ENCODE assay signal across 32 mouse cellular contexts in the genomic region with DNA sequence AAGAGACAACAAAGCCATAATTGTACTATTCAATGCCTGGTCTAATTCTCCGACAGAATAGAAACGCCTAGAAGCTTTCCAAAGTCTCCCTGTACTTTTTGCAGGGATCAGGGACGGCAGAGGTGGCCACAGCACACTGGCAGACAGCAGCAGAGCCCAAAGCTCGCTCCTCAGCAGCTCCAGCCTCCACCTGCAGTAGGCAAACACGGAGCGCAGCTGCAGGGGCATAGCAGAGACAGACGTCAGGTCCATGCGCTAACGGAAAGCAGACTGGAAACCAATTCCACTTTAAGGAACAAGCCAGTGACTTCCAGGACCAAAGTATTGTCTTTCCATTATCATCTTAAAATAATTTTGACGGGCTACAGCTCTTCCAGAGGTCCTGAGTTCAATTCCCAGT.
"Had no signal": no experiment of that assay in that cellular context is flagged by ENCODE, and none has a peak within 500 bp of the region (broad histone marks: within the 10 kb centered on the region; RNA-seq: fewer than 3 reads in every experiment).

No protein-coding gene starts in this region.

- H3K27me3 ChIP-seq: limb, embryonic 12.5 days; limb, embryonic 13.5 days; limb, embryonic 15.5 days; liver, embryonic 12.5 days; liver, embryonic 13.5 days; liver, embryonic 15.5 days; lung, embryonic 15.5 days; megakaryocyte, embryonic 14.5 days; midbrain, embryonic 12.5 days; midbrain, embryonic 13.5 days; midbrain, embryonic 15.5 days; neural tube, embryonic 12.5 days had no signal

- DNase-seq: left cerebral cortex, postnatal 4 days; liver; liver, embryonic 13.5 days; liver, postnatal 0 days; lung, adult 18-20 months; lung, adult 2 months; lung, embryonic 14.5 days; lung, postnatal 10 days; lung, postnatal 14 days; lung, postnatal 36 days; lung, postnatal 4 days; midbrain, embryonic 14.5 days had no signal

- H3K4me3 ChIP-seq: limb, embryonic 10.5 days; limb, embryonic 12.5 days; limb, embryonic 13.5 days; limb, embryonic 15.5 days; liver, embryonic 12.5 days; liver, embryonic 13.5 days; liver, embryonic 15.5 days; lung, embryonic 15.5 days; megakaryocyte, embryonic 14.5 days; midbrain, embryonic 10.5 days; midbrain, embryonic 12.5 days; midbrain, embryonic 13.5 days; midbrain, embryonic 15.5 days; myocyte; neural tube, embryonic 12.5 days had no signal

- H3K4me2 ChIP-seq: limb, embryonic 12.5 days; limb, embryonic 13.5 days; limb, embryonic 15.5 days; liver, embryonic 11.5 days; liver, embryonic 12.5 days; liver, embryonic 13.5 days; liver, embryonic 15.5 days; lung, embryonic 14.5 days; lung, embryonic 15.5 days; midbrain, embryonic 11.5 days; midbrain, embryonic 12.5 days; midbrain, embryonic 13.5 days; midbrain, embryonic 15.5 days; neural tube, embryonic 12.5 days had no signal

- H3K27ac ChIP-seq: limb, embryonic 10.5 days; limb, embryonic 12.5 days; limb, embryonic 13.5 days; limb, embryonic 15.5 days; liver, embryonic 12.5 days; liver, embryonic 13.5 days; liver, embryonic 14.5 days; liver, embryonic 15.5 days; lung, embryonic 15.5 days; macrophage; midbrain, embryonic 10.5 days; midbrain, embryonic 12.5 days; midbrain, embryonic 13.5 days; midbrain, embryonic 15.5 days; neural tube, embryonic 12.5 days had no signal

- H3K4me1 ChIP-seq: limb, embryonic 10.5 days; limb, embryonic 12.5 days; limb, embryonic 13.5 days; lung, embryonic 15.5 days; midbrain, embryonic 10.5 days; midbrain, embryonic 12.5 days; midbrain, embryonic 13.5 days; midbrain, embryonic 15.5 days; neural tube, embryonic 12.5 days had no signal

- ATAC-seq: liver, embryonic 12.5 days; liver, postnatal 0 days; lung, postnatal 0 days; midbrain, embryonic 13.5 days; midbrain, embryonic 15.5 days; midbrain, embryonic 16.5 days had no signal

- H3K9me3 ChIP-seq: limb, embryonic 10.5 days; limb, embryonic 12.5 days; limb, embryonic 13.5 days; limb, embryonic 15.5 days; liver, embryonic 12.5 days; liver, embryonic 13.5 days; liver, embryonic 15.5 days; lung, embryonic 15.5 days; megakaryocyte, embryonic 14.5 days; midbrain, embryonic 10.5 days; midbrain, embryonic 12.5 days; midbrain, embryonic 13.5 days; midbrain, embryonic 15.5 days; neural tube, embryonic 12.5 days had no signal

- H3K9ac ChIP-seq: limb, embryonic 12.5 days; limb, embryonic 13.5 days; limb, embryonic 15.5 days; liver, embryonic 12.5 days; liver, embryonic 13.5 days; liver, embryonic 14.5 days; liver, embryonic 15.5 days; liver, postnatal 0 days; lung, embryonic 14.5 days; lung, embryonic 15.5 days; midbrain, embryonic 12.5 days; midbrain, embryonic 13.5 days; midbrain, embryonic 15.5 days; neural tube, embryonic 12.5 days had no signal
